Mouse (Mus musculus): Measurements from ENCODE around the gene Pxt1. TPM values are rescaled to one million over a fixed set of nuclear protein-coding genes. Genes with fewer than 3 reads are reported as not detected.

Gene Pxt1
- polyA plus RNA-seq, 1 experiment: not detected

- Histone ChIP-seq H3K36me3 (ENCODE audit: control insufficient read depth, insufficient read depth) (no peaks in the 10 kb centered on the region), H3K4me3 (no peak overlapping the region), H3K27me3 (ENCODE audit: control insufficient read depth, insufficient read depth, insufficient read length) (no peaks in the 10 kb centered on the region), H3K79me2 (ENCODE audit: control insufficient read depth, insufficient read depth) (no peaks in the 10 kb centered on the region), H3ac (ENCODE audit: control insufficient read depth, insufficient read length) (no peak overlapping the region), H3K4me2 (ENCODE audit: low read depth) (no peak overlapping the region)
- no peak for TF ChIP-seq CEBPB (IDR thresholded peaks at IDR 0.05; ENCODE audit: insufficient read depth, poor library complexity, severe bottlenecking)
- TF ChIP-seq REST (IDR thresholded peaks at IDR 0.05; ENCODE audit: insufficient read depth, insufficient read length): no peak
- TF ChIP-seq POLR2A (IDR thresholded peaks at IDR 0.05; ENCODE audit: insufficient read length, low read depth): no peak
- TF ChIP-seq MYOD1 (IDR thresholded peaks at IDR 0.05; ENCODE audit: control insufficient read depth in 1 of 3, insufficient read length in 2 of 3, low read depth in 2 of 3): no peak
- TF ChIP-seq TCF3 (IDR thresholded peaks at IDR 0.05; ENCODE audit: insufficient read length, low read depth): no peak
- no peak for TF ChIP-seq TCF12 (IDR thresholded peaks at IDR 0.05; ENCODE audit: insufficient read depth, poor library complexity, severe bottlenecking)
- TF ChIP-seq E2F4 (IDR thresholded peaks at IDR 0.05; ENCODE audit: insufficient read depth): no peak
- TF ChIP-seq SRF (IDR thresholded peaks at IDR 0.05; ENCODE audit: control insufficient read depth, insufficient read length, low read depth): no peak
- no peak for TF ChIP-seq USF1 (IDR thresholded peaks at IDR 0.05; ENCODE audit: low read depth)
- TF ChIP-seq MAX (IDR thresholded peaks at IDR 0.05; ENCODE audit: low read depth): no peak
- no peak for TF ChIP-seq POLR2AphosphoS2 (IDR thresholded peaks at IDR 0.05; ENCODE audit: insufficient read length, low read depth)
- TF ChIP-seq MYOG (IDR thresholded peaks at IDR 0.05; ENCODE audit: control insufficient read depth in 1 of 3, insufficient read depth in 1 of 3, insufficient read length in 2 of 3, low read depth in 2 of 3): no peak
Measured at GRCm38 (mm10) chr17:28905377-28905916, 38.2 kb downstream of the Pxt1 start.

- Histone ChIP-seq H3K4me2 (ENCODE audit: low read depth) (no peak overlapping the region), H3K36me3 (ENCODE audit: control insufficient read depth, insufficient read depth) (no peaks in the 10 kb centered on the region), H3K79me2 (ENCODE audit: control insufficient read depth, insufficient read depth) (no peaks in the 10 kb centered on the region), H3K4me3 (no peak overlapping the region), H3K27me3 (ENCODE audit: control insufficient read depth, insufficient read depth, insufficient read length) (no peaks in the 10 kb centered on the region), H3ac (ENCODE audit: control insufficient read depth, insufficient read length) (no peak overlapping the region)
- no peak for TF ChIP-seq TCF12 (IDR thresholded peaks at IDR 0.05; ENCODE audit: insufficient read depth, poor library complexity, severe bottlenecking)
- no peak for TF ChIP-seq MYOG (IDR thresholded peaks at IDR 0.05; ENCODE audit: control insufficient read depth in 1 of 3, insufficient read depth in 1 of 3, insufficient read length in 2 of 3, low read depth in 2 of 3)
- TF ChIP-seq REST (IDR thresholded peaks at IDR 0.05; ENCODE audit: insufficient read depth, insufficient read length): no peak
- TF ChIP-seq TCF3 (IDR thresholded peaks at IDR 0.05; ENCODE audit: insufficient read length, low read depth): no peak
- no peak for TF ChIP-seq MAX (IDR thresholded peaks at IDR 0.05; ENCODE audit: low read depth)
- no peak for TF ChIP-seq SRF (IDR thresholded peaks at IDR 0.05; ENCODE audit: control insufficient read depth, insufficient read length, low read depth)
- TF ChIP-seq POLR2AphosphoS2 (IDR thresholded peaks at IDR 0.05; ENCODE audit: insufficient read length, low read depth): no peak
- no peak for TF ChIP-seq USF1 (IDR thresholded peaks at IDR 0.05; ENCODE audit: low read depth)
- TF ChIP-seq CEBPB (IDR thresholded peaks at IDR 0.05; ENCODE audit: insufficient read depth, poor library complexity, severe bottlenecking): no peak
- no peak for TF ChIP-seq POLR2A (IDR thresholded peaks at IDR 0.05; ENCODE audit: insufficient read length, low read depth)
- no peak for TF ChIP-seq MYOD1 (IDR thresholded peaks at IDR 0.05; ENCODE audit: control insufficient read depth in 1 of 3, insufficient read length in 2 of 3, low read depth in 2 of 3)
Measured at GRCm38 (mm10) chr17:28904546-28905376, 38.9 kb downstream of the Pxt1 start.

- no peaks in the 10 kb centered on the region for H3K36me3 ChIP-seq (ENCODE audit: control insufficient read depth, insufficient read depth)
- TF ChIP-seq CEBPB (IDR thresholded peaks at IDR 0.05; ENCODE audit: insufficient read depth, poor library complexity, severe bottlenecking) (no peak), SRF (IDR thresholded peaks at IDR 0.05; ENCODE audit: control insufficient read depth, insufficient read length, low read depth) (no peak), TCF12 (IDR thresholded peaks at IDR 0.05; ENCODE audit: insufficient read depth, poor library complexity, severe bottlenecking) (no peak), POLR2AphosphoS2 (IDR thresholded peaks at IDR 0.05; ENCODE audit: insufficient read length, low read depth) (no peak)
- no peak overlapping the region for H3ac ChIP-seq (ENCODE audit: control insufficient read depth, insufficient read length)
- H3K4me3 ChIP-seq: no peak overlapping the region
- H3K4me2 ChIP-seq (ENCODE audit: low read depth): no peak overlapping the region
- H3K27me3 ChIP-seq (ENCODE audit: control insufficient read depth, insufficient read depth, insufficient read length): no peaks in the 10 kb centered on the region
- H3K79me2 ChIP-seq (ENCODE audit: control insufficient read depth, insufficient read depth): no peaks in the 10 kb centered on the region
Measured at GRCm38 (mm10) chr17:28901559-28901958, 42.1 kb downstream of the Pxt1 start.

GRCm38 (mm10) chr17:28899427-28899826, 44.2 kb downstream of the Pxt1 start:
- TF ChIP-seq CEBPB (IDR thresholded peaks at IDR 0.05; ENCODE audit: insufficient read depth, poor library complexity, severe bottlenecking) (no peak), TCF3 (IDR thresholded peaks at IDR 0.05; ENCODE audit: insufficient read length, low read depth) (no peak), MYOG (IDR thresholded peaks at IDR 0.05; ENCODE audit: control insufficient read depth in 1 of 3, insufficient read depth in 1 of 3, insufficient read length in 2 of 3, low read depth in 2 of 3) (no peak), REST (IDR thresholded peaks at IDR 0.05; ENCODE audit: insufficient read depth, insufficient read length) (no peak), SRF (IDR thresholded peaks at IDR 0.05; ENCODE audit: control insufficient read depth, insufficient read length, low read depth) (no peak), MAX (IDR thresholded peaks at IDR 0.05; ENCODE audit: low read depth) (no peak)
- no peaks in the 10 kb centered on the region for H3K27me3 ChIP-seq (ENCODE audit: control insufficient read depth, insufficient read depth, insufficient read length)
- H3K79me2 ChIP-seq (ENCODE audit: control insufficient read depth, insufficient read depth): no peaks in the 10 kb centered on the region
- no peak overlapping the region for H3K4me3 ChIP-seq
- H3K4me2 ChIP-seq (ENCODE audit: low read depth): no peak overlapping the region
- no peak overlapping the region for H3ac ChIP-seq (ENCODE audit: control insufficient read depth, insufficient read length)
- H3K36me3 ChIP-seq (ENCODE audit: control insufficient read depth, insufficient read depth): no peaks in the 10 kb centered on the region

Data from myocyte (in vitro differentiated cells).